Mouse (Mus musculus): ENCODE data around the gene Pkp3. TPM values are rescaled to one million over a fixed set of nuclear protein-coding genes. Genes with fewer than 3 reads are reported as not detected.

Pkp3 gene
- polyA plus RNA-seq, 1 experiment from 2014 or later, result 0.84 TPM

- Histone ChIP-seq H3K4me1 (no peaks in the 10 kb centered on the region), H3K9ac (no peak overlapping the region), H3K4me3 (no peak overlapping the region), H3K9me3 (no peaks in the 10 kb centered on the region), H3K4me2 (no peak overlapping the region), H3K27ac (no peak overlapping the region), H3K27me3 (replicated peaks) (no peaks in the 10 kb centered on the region; the same call in 1 of the 2 replicates), H3K36me3 (replicated peaks) (no peaks in the 10 kb centered on the region)
- no peak for ATAC-seq (replicated peaks)
- 30% methylated on average over 34 of the region's 34 CpGs for WGBS
Measured at GRCm38 (mm10) chr7:141079481-141080449, 1.7 kb downstream of the Pkp3 start.

DNA sequence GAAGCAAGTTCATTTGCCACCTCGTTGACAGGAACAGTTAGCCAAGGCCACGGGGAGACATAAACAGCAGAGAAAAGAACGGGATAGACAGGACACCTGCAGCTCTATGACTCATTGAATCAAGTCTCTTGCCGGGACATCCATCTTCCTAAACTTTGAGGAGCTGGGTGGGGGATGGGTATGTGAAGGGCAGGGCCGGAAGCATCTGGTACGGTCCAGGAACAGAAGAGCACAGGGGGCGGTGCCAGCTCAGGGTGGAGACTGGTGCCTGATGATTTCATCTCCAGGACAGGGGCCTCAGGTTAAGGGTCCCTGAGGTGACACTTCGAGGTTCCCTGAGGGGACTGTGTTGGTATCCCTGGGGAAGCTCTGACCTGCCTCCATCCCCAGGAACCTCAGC is 9.9 kb downstream of the Pkp3 start:
- no peaks in the 10 kb centered on the region for H3K36me3 ChIP-seq (replicated peaks)
- H3K4me2 ChIP-seq, result no peak overlapping the region
- 58% methylated on average over 8 of the region's 8 CpGs for WGBS
- peaks cover 35% of the 10 kb centered on the region for H3K27me3 ChIP-seq (replicated peaks)
- ATAC-seq (replicated peaks), result no peak
- H3K9ac ChIP-seq, result no peak overlapping the region
- no peaks in the 10 kb centered on the region for H3K9me3 ChIP-seq
- H3K4me3 ChIP-seq, result no peak overlapping the region
- H3K4me1 ChIP-seq, result peaks cover 4% of the 10 kb centered on the region; the same call in 1 of the 2 replicates
- no peak overlapping the region for H3K27ac ChIP-seq

- no peak overlapping the region for H3K4me3 ChIP-seq
- no peaks in the 10 kb centered on the region for H3K36me3 ChIP-seq (replicated peaks)
- H3K27me3 ChIP-seq (replicated peaks), result peaks cover 35% of the 10 kb centered on the region
- peaks cover 4% of the 10 kb centered on the region; the same call in 1 of the 2 replicates for H3K4me1 ChIP-seq
- no peak overlapping the region for H3K9ac ChIP-seq
- no peak overlapping the region for H3K27ac ChIP-seq
- no peak overlapping the region for H3K4me2 ChIP-seq
- WGBS, result 27% methylated on average over 18 of the region's 18 CpGs
- no peak for ATAC-seq (replicated peaks)
- no peaks in the 10 kb centered on the region for H3K9me3 ChIP-seq
Measured at GRCm38 (mm10) chr7:141088473-141088872, 10.5 kb downstream of the Pkp3 start.

DNA sequence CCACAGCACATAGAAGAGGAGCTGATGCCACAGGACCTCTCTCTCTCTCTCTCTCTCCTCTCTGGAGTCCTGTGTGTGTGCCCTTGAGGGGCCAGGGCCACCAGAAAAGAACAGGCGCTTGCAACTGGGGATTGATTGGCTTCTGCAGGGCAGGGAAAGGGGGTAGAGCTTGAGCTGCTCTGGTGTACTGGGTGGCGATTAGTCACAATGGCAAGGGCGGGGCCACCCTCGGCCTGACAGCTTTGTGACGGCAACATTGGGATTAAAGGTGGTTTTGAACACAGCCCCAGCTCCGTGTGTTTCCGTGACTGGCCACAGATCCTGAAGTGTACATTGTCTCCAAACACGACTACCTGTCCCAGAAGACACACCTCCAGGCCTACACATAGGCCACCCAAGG is 12.2 kb downstream of the Pkp3 start:
- no peak for ATAC-seq (replicated peaks)
- Histone ChIP-seq H3K4me3 (no peak overlapping the region), H3K9me3 (no peaks in the 10 kb centered on the region), H3K27me3 (replicated peaks) (peaks cover 35% of the 10 kb centered on the region), H3K27ac (no peak overlapping the region), H3K4me2 (no peak overlapping the region), H3K36me3 (replicated peaks) (no peaks in the 10 kb centered on the region), H3K9ac (no peak overlapping the region), H3K4me1 (peaks cover 4% of the 10 kb centered on the region; the same call in 1 of the 2 replicates)
- 59% methylated on average over 8 of the region's 8 CpGs for WGBS

- peaks cover 33% of the 10 kb centered on the region for H3K27me3 ChIP-seq (replicated peaks)
- 6% methylated on average over 37 of the region's 37 CpGs for WGBS
- H3K9me3 ChIP-seq, result no peaks in the 10 kb centered on the region
- no peak overlapping the region for H3K27ac ChIP-seq
- H3K9ac ChIP-seq, result no peak overlapping the region
- H3K4me2 ChIP-seq, result peak overlapping the region; percentile 42
- peak overlapping the region; percentile 9; the same call in 1 of the 2 replicates for H3K4me3 ChIP-seq
- peak; percentile 85 for ATAC-seq (replicated peaks)
- no peaks in the 10 kb centered on the region for H3K36me3 ChIP-seq (replicated peaks)
- peaks cover 4% of the 10 kb centered on the region; the same call in 1 of the 2 replicates for H3K4me1 ChIP-seq
Measured at GRCm38 (mm10) chr7:141092051-141092735, 14.2 kb downstream of the Pkp3 start.

DNA sequence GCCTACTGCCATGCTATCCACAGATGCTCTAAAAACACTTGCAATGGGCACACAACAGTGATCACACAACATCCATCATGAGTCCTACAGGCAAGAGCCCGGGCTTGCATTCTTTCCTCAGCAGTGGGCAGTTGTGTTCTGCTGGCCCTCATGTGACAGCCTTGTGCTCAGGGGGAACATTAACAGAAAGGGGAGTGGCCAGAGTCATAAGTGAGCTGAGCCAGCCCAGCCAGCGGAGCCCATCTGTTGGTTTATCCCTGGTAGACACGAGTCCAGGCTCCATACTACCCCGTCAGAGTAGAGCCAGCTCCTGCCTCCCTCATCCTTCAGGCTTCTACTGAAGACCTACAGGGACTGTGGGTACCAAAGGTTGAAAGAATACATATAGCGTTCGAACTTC is 15.9 kb downstream of the Pkp3 start:
- H3K4me2 ChIP-seq, result no peak overlapping the region
- peaks cover 4% of the 10 kb centered on the region; the same call in 1 of the 2 replicates for H3K4me1 ChIP-seq
- 88% methylated on average over 6 of the region's 6 CpGs for WGBS
- no peaks in the 10 kb centered on the region for H3K36me3 ChIP-seq (replicated peaks)
- peaks cover 28% of the 10 kb centered on the region for H3K27me3 ChIP-seq (replicated peaks)
- ATAC-seq (replicated peaks), result no peak
- H3K4me3 ChIP-seq, result no peak overlapping the region
- no peaks in the 10 kb centered on the region for H3K9me3 ChIP-seq
- H3K9ac ChIP-seq, result no peak overlapping the region
- no peak overlapping the region for H3K27ac ChIP-seq

- peaks cover 8% of the 10 kb centered on the region for H3K4me1 ChIP-seq
- no peaks in the 10 kb centered on the region for H3K36me3 ChIP-seq (replicated peaks)
- H3K9me3 ChIP-seq, result no peaks in the 10 kb centered on the region
- 69% methylated on average over 15 of the region's 15 CpGs for WGBS
- ATAC-seq (replicated peaks), result no peak
- peaks cover 28% of the 10 kb centered on the region for H3K27me3 ChIP-seq (replicated peaks)
- no peak overlapping the region for H3K27ac ChIP-seq
- no peak overlapping the region for H3K4me3 ChIP-seq
- H3K4me2 ChIP-seq, result no peak overlapping the region
- H3K9ac ChIP-seq, result no peak overlapping the region
Measured at GRCm38 (mm10) chr7:141094487-141095205, 16.6 kb downstream of the Pkp3 start.

GRCm38 (mm10) chr7:141096021-141096420 is 18.0 kb downstream of the Pkp3 start:
- H3K9ac ChIP-seq, result no peak overlapping the region
- peaks cover 17% of the 10 kb centered on the region for H3K4me1 ChIP-seq
- no peak overlapping the region for H3K27ac ChIP-seq
- no peak overlapping the region for H3K4me2 ChIP-seq
- H3K4me3 ChIP-seq, result no peak overlapping the region
- peaks cover 38% of the 10 kb centered on the region for H3K27me3 ChIP-seq (replicated peaks)
- H3K9me3 ChIP-seq, result no peaks in the 10 kb centered on the region
- no peaks in the 10 kb centered on the region for H3K36me3 ChIP-seq (replicated peaks)
- 84% methylated on average over 6 of the region's 6 CpGs for WGBS
- no peak for ATAC-seq (replicated peaks)

- ATAC-seq (replicated peaks), result no peak
- Histone ChIP-seq H3K9ac (no peak overlapping the region), H3K36me3 (replicated peaks) (no peaks in the 10 kb centered on the region), H3K4me3 (no peak overlapping the region), H3K4me2 (no peak overlapping the region), H3K9me3 (no peaks in the 10 kb centered on the region), H3K27me3 (replicated peaks) (peaks cover 45% of the 10 kb centered on the region), H3K4me1 (peaks cover 17% of the 10 kb centered on the region), H3K27ac (no peak overlapping the region)
- WGBS, result 48% methylated on average over 6 of the region's 6 CpGs
Measured at GRCm38 (mm10) chr7:141096649-141097056, 18.6 kb downstream of the Pkp3 start.

GRCm38 (mm10) chr7:141097177-141097576 is 19.2 kb downstream of the Pkp3 start:
- no peak overlapping the region for H3K27ac ChIP-seq
- ATAC-seq (replicated peaks), result no peak
- H3K27me3 ChIP-seq (replicated peaks), result peaks cover 45% of the 10 kb centered on the region
- no peak overlapping the region for H3K4me2 ChIP-seq
- WGBS, result 85% methylated on average over 5 of the region's 5 CpGs
- no peaks in the 10 kb centered on the region for H3K9me3 ChIP-seq
- peaks cover 15% of the 10 kb centered on the region for H3K4me1 ChIP-seq
- H3K4me3 ChIP-seq, result no peak overlapping the region
- H3K36me3 ChIP-seq (replicated peaks), result no peaks in the 10 kb centered on the region
- H3K9ac ChIP-seq, result no peak overlapping the region

DNA sequence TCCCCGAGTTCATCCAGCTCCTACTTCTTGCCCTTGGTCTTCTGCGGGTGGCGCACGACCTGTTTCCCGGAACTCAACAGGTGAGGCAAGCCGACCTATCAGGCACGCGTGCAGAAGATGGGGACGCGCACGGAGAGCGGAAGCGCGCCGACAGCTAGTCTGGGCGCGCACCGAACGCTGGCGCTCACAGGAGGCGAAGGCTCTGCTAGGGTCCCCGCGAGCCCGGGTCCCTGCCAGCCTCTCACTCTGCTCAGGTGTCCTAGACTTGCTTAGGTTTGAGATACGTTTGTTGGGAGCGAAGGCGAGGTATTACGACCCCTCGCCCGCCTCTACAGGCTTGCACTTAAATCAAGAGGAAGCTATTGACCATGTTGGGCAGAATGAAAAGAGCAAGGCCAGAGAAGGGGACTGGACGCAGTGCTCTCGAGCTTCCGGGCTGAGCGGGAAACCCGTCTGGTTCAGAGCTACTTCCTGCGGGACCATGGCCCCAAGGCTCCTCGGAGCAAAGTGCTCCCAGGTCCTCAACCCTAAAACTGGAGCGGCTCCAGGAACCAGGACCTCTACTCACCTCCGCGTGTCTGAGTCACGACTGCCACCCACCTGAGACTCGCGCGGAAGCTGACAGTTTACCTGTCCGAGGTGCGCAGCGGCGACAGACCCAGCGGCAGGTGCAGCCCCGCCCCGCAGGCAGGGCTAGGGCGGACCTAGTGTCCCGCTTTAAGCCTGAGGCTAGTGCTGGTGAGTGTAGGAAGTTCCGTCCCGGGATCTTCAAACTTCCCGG is 22.1 kb downstream of the Pkp3 start, which contains the start of gene Sigirr:
Sigirr (minus strand) TSS at position 662 of the 781 bp plus-strand sequence.
- ATAC-seq (replicated peaks), result peak; percentile 45; the same call in 1 of the 2 replicates
- Histone ChIP-seq H3K4me2 (peak within 1 kb of the TSS; percentile 77), H3K36me3 (replicated peaks) (no peaks in the 10 kb centered on the region), H3K4me1 (peaks cover 13% of the 10 kb centered on the region), H3K9me3 (no peaks in the 10 kb centered on the region), H3K4me3 (peak within 1 kb of the TSS; percentile 44), H3K27ac (no peak within 1 kb of the TSS), H3K9ac (peak within 1 kb of the TSS; percentile 45), H3K27me3 (replicated peaks) (peaks cover 42% of the 10 kb centered on the region)
- under 1% methylated on average over 56 of the region's 56 CpGs for WGBS

Data from midbrain, embryonic 15.5 days (tissue).